Mouse (Mus musculus) ES-E14 (cell line): Measurements from ENCODE around the gene Fam84b. TPM values are rescaled to one million over a fixed set of nuclear protein-coding genes. Genes with fewer than 3 reads are reported as not detected.

Source experiments
- DNase-seq: peaks from one replicate; pipeline ENCODE4 v3.0.0-alpha.2; 2013; ENCODE audit warnings: low read depth, low spot score
- H3K27ac ChIP-seq: 2 replicates; pipeline ENCODE4 v1.5.1; 2012; ENCODE audit warnings: low read depth, mild to moderate bottlenecking, low read length, moderate library complexity, mixed read lengths; ENCODE audit not compliant: poor library complexity, insufficient read depth, severe bottlenecking
- H3K36me3 ChIP-seq: 2 replicates; pipeline ENCODE4 v1.6.1; 2012; ENCODE audit warnings: mild to moderate bottlenecking, low read length, moderate library complexity, mixed read lengths; ENCODE audit not compliant: control insufficient read depth, poor library complexity, insufficient read depth, severe bottlenecking
- H3K4me1 ChIP-seq, 2 experiments: fragments of 150-350 bp in 1 of 2; sonication (generic) in 1 of 2; 2 replicates each; pipeline ENCODE4 v1.6.1; 2012; ENCODE audit warnings: low read length in 2 of 2, mild to moderate bottlenecking in 1 of 2, mixed read lengths in 1 of 2; ENCODE audit not compliant: control insufficient read depth in 2 of 2, insufficient read depth in 2 of 2, poor library complexity in 1 of 2
- H3K4me3 ChIP-seq, 2 experiments: fragments of 150-350 bp in 1 of 2; sonication (generic) in 1 of 2; 2 replicates each; pipeline ENCODE4 v1.5.1; 2012; ENCODE audit warnings: low read length in 2 of 2, low read depth in 1 of 2, mild to moderate bottlenecking in 1 of 2, mixed read lengths in 1 of 2; ENCODE audit not compliant: insufficient read depth in 1 of 2, poor library complexity in 1 of 2, severe bottlenecking in 1 of 2
- H3K9ac ChIP-seq: 2 replicates; pipeline ENCODE4 v1.6.1; 2012; ENCODE audit warnings: low read depth, mild to moderate bottlenecking, low read length, mixed read lengths; ENCODE audit not compliant: poor library complexity, insufficient read depth, severe bottlenecking
- H3K9me3 ChIP-seq: fragments of 150-350 bp; sonication (generic); 2 replicates; pipeline ENCODE4 v1.6.1; 2012; ENCODE audit warnings: low read depth, mild to moderate bottlenecking, low read length; ENCODE audit not compliant: control insufficient read depth, insufficient read depth
- CHD2 ChIP-seq: IDR thresholded peaks from 2 replicates; pipeline ENCODE4 v1.6.1; 2014; ENCODE audit warnings: mild to moderate bottlenecking, low read depth, low read length, inconsistent platforms
- HCFC1 ChIP-seq: IDR thresholded peaks from 2 replicates; pipeline ENCODE4 v1.6.1; 2012; ENCODE audit warnings: low read length, inconsistent platforms, borderline replicate concordance; ENCODE audit not compliant: insufficient read depth
- MAFK ChIP-seq: IDR thresholded peaks from 2 replicates; pipeline ENCODE4 v1.6.1; 2014; ENCODE audit warnings: mild to moderate bottlenecking, low read depth, low read length, inconsistent platforms; ENCODE audit not compliant: insufficient read depth
- ZC3H11A ChIP-seq: IDR thresholded peaks from 2 replicates; pipeline ENCODE4 v1.6.1; 2012; ENCODE audit warnings: low read depth, mild to moderate bottlenecking, inconsistent platforms, low read length, borderline replicate concordance
- ZNF384 ChIP-seq: IDR thresholded peaks from 2 replicates; pipeline ENCODE4 v1.6.1; 2012; ENCODE audit warnings: low read depth, low read length, inconsistent platforms
- in situ Hi-C, 2 experiments: fragments of 600-800 bp; cut with MboI; formaldehyde crosslinking; loops; one replicate each; pipeline ENCODE4 v1.15.1; 2025; ENCODE audit warnings: low sequenced_read_pairs in 2 of 2, inconsistent platforms in 1 of 2; ENCODE audit not compliant: unreplicated experiment in 2 of 2
- total RNA-seq: library from RNA; depleted of rRNA; stranded (reverse); fragments of 300-350 nt; gene quantifications from 2 replicates; pipeline ENCODE4 v1.2.3, GENCODE M21; 2012

Fam84b gene
- total RNA-seq, 1 experiment = 3.7 TPM

DNA sequence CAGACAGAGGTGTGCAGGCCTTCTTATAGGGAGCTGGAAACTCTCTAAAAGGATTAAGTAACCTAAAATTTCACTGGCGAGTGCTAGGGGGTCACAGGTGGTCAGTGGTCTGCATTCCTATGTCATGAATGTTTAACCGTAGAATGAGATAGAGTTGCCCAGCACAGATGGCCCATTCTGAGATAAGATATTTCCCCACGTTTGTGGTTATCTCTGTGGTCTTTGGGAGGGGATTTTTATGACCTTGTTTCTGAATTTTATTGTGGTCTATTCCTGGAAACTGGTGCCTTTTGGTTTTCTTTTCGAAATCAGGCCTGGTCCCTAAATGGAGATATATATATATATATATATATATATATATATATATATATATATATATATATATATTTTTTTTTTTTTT, 17.3 kb downstream of the Fam84b start:
- Histone ChIP-seq H3K36me3 (no peaks in the 10 kb centered on the region), H3K4me1 (peaks cover 2 to 14% of the 10 kb centered on the region in 2 experiments; a peak in 3 of 4 replicates), H3K4me3 (no peak overlapping the region), H3K9ac (no peak overlapping the region), H3K27ac (no peak overlapping the region), H3K9me3 (no peaks in the 10 kb centered on the region)
- TF ChIP-seq MAFK (no peak), ZNF384 (no peak), CHD2 (no peak), HCFC1 (no peak), ZC3H11A (no peak)
- in situ Hi-C loops = no loop called here
- DNase-seq = no peak

DNA sequence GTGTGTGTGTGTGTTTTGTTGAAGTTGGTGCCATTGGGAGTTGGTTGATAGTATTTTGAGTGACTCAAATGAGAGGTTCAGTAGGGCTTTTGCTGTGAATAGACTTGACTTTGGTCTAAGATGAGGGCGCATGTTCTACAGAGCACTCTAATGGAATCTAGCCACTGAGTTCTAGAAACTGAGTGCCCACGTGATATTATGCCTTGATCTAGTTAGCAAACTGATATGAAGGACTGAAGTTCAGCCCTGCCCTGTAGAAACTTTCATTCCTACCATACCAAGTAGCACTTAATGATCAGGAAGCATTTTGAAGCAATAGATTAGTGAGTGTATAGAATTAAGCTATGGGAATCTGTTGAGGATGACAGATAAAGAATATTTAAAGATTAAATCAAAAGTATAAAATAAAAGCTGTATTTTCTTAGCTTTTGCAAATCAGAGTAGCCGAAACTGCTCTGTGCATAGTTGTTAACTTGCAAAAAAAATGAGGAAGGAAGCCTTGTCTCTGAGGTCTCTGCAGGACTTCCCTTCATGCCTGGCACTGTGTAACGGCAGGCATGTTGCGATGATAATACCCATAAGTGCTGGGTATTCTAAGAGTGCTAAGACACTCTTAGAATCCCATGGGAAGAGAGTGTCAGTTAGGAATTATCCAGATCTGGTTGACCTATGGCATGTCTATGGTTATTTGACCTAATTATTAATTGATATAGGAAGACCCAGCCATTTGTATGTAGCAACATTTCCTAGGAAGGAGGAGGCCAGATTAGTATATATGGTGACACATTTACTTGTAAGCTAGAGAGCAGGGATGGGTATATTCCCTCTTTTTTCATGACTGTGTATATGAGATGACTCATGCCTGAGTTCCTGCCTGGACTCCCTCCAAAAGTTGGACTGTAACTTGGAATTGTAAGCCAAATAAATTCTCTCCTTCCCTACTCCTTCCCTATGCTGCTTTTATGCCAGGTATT, 18.7 kb downstream of the Fam84b start:
- in situ Hi-C loops = no loop called here
- H3K4me1 ChIP-seq = peaks cover 0 to 5% of the 10 kb centered on the region in 2 experiments; a peak in 1 of 4 replicates
- no peak overlapping the region for H3K27ac ChIP-seq
- no peaks in the 10 kb centered on the region for H3K36me3 ChIP-seq
- no peak overlapping the region for H3K4me3 ChIP-seq
- TF ChIP-seq ZC3H11A = no peak
- no peak for TF ChIP-seq CHD2
- no peak for TF ChIP-seq HCFC1
- TF ChIP-seq ZNF384 = no peak
- no peak for TF ChIP-seq MAFK
- no peaks in the 10 kb centered on the region for H3K9me3 ChIP-seq
- DNase-seq = no peak
- H3K9ac ChIP-seq = no peak overlapping the region

DNA sequence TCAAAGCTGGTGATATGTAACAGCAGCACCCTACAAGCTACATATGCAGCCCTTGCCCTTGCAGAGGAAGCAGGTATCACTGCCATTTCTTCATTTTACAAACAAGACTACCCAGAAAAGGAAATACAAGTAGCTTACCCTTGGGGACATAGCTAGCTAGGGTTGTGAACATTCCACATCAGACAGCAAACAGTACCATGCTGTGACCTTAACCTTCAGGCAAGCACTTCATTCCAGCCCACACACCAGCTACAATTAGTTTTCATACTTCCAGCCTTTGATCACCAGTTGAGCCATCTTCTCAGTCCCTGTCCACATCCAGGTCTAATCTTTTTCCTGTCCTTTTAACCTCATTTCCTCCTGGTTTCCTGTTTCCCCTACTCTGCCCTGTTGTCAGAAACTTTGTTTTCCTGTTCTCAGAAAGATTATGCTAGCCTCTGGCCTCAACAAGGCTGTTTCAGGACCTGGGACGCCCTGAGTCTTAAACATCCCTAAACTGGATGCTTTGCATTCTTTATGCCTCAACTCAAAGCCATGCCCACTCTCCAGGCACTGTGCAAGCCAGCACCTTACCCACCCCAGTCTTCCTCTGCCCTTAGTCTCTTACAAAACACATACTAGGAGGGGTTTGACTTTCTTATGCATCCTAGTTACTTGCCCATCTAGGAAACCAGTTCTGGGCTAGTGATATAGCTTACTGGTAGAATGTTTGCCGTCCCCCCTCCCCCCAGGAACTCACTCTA, 19.9 kb downstream of the Fam84b start:
- H3K27ac ChIP-seq = no peak overlapping the region
- H3K9me3 ChIP-seq = no peaks in the 10 kb centered on the region
- H3K9ac ChIP-seq = no peak overlapping the region
- TF ChIP-seq HCFC1 = no peak
- no peak for TF ChIP-seq ZNF384
- no peak for TF ChIP-seq CHD2
- TF ChIP-seq MAFK = no peak
- no peak for TF ChIP-seq ZC3H11A
- H3K4me3 ChIP-seq = no peak overlapping the region
- no peaks in the 10 kb centered on the region for H3K36me3 ChIP-seq
- no peaks in the 10 kb centered on the region; a peak in 1 of 4 replicates for H3K4me1 ChIP-seq
- no peak for DNase-seq
- in situ Hi-C loops = no loop called here

DNA sequence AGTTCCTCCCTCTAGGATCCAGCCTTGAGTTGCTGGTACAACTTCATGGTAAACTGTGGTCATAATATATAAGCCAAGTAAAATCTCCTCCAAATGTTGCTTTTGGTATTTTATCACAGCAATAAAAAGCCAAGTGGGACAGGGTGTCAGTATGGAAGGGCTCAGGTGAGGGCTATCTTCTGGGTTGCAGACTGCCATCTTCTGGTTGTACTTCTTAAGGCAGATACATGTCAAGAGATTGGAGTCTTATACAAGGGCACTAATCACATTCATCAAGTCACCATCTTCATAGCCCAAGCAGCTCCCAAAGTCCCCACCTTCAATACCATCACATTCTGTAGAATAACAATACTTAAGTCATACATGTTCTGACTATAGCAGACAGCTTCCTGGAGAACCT, 21.0 kb downstream of the Fam84b start:
- H3K9me3 ChIP-seq = no peaks in the 10 kb centered on the region
- TF ChIP-seq ZC3H11A = no peak
- no peak for TF ChIP-seq CHD2
- TF ChIP-seq ZNF384 = no peak
- TF ChIP-seq MAFK = no peak
- no peak for TF ChIP-seq HCFC1
- DNase-seq = no peak
- H3K27ac ChIP-seq = no peak overlapping the region
- H3K4me1 ChIP-seq = no peaks in the 10 kb centered on the region; a peak in 1 of 4 replicates
- in situ Hi-C loops = no loop called here
- H3K36me3 ChIP-seq = no peaks in the 10 kb centered on the region
- no peak overlapping the region for H3K9ac ChIP-seq
- no peak overlapping the region for H3K4me3 ChIP-seq
